Mouse (Mus musculus) erythroblast, adult 5-6 weeks (primary cell): ENCODE data around the gene Cox17. TPM values are rescaled to one million over a fixed set of nuclear protein-coding genes. Genes with fewer than 3 reads are reported as not detected.

ENCODE experiments used
- ATAC-seq: replicated peaks from 2 replicates; pipeline ENCODE4 v1.8.0; 2016; ENCODE audit warnings: moderate number of reproducible peaks, mild to moderate bottlenecking, moderate TSS enrichment, inconsistent platforms; ENCODE audit not compliant: poor library complexity, low FRiP score, severe bottlenecking
- total RNA-seq, 2 experiments: library from RNA; stranded (forward) in 1 of 2; stranded (reverse) in 1 of 2; fragments of 150-400 nt in 1 of 2; fragments of 200-764, 138-1000 nt in 1 of 2; gene quantifications; 2 replicates each; pipeline versions ENCODE4 v1.2.3 to v1.2.4; 2015 to 2017; ENCODE audit warnings: low replicate concordance in 2 of 2

Gene Cox17
- total RNA-seq, 2 experiments from 2014 or later = 84.5 to 93.1 TPM

GRCm38 (mm10) chr16:38369431-38369830 lies 22.6 kb downstream of the Cox17 start:
- ATAC-seq = no peak

GRCm38 (mm10) chr16:38369992-38370484 lies 23.2 kb downstream of the Cox17 start:
- ATAC-seq = no peak

- no peak for ATAC-seq
Measured at GRCm38 (mm10) chr16:38370633-38371374, 24.0 kb downstream of the Cox17 start.

GRCm38 (mm10) chr16:38371705-38372296 lies 25.0 kb downstream of the Cox17 start:
- peak; percentile 85 for ATAC-seq

- no peak for ATAC-seq
Measured at GRCm38 (mm10) chr16:38372876-38373275, 26.1 kb downstream of the Cox17 start.

- no peak for ATAC-seq
Measured at GRCm38 (mm10) chr16:38373439-38373838, 26.6 kb downstream of the Cox17 start.

GRCm38 (mm10) chr16:38373941-38374340 lies 27.1 kb downstream of the Cox17 start:
- no peak for ATAC-seq

GRCm38 (mm10) chr16:38374379-38375140 lies 27.8 kb downstream of the Cox17 start:
- ATAC-seq = peak; percentile 60

- ATAC-seq = no peak
Measured at GRCm38 (mm10) chr16:38375182-38375581, 28.4 kb downstream of the Cox17 start.

- ATAC-seq = no peak
Measured at GRCm38 (mm10) chr16:38376163-38376840, 29.5 kb downstream of the Cox17 start.

GRCm38 (mm10) chr16:38376841-38377249 lies 30.1 kb downstream of the Cox17 start:
- ATAC-seq = no peak

GRCm38 (mm10) chr16:38377546-38377945 lies 30.8 kb downstream of the Cox17 start:
- ATAC-seq = no peak

- no peak for ATAC-seq
Measured at GRCm38 (mm10) chr16:38378591-38378990, 31.8 kb downstream of the Cox17 start.

- no peak for ATAC-seq
Measured at GRCm38 (mm10) chr16:38379088-38379487, 32.3 kb downstream of the Cox17 start.

GRCm38 (mm10) chr16:38379493-38379892 lies 32.7 kb downstream of the Cox17 start:
- ATAC-seq = no peak

GRCm38 (mm10) chr16:38379926-38380325 lies 33.1 kb downstream of the Cox17 start:
- no peak for ATAC-seq

GRCm38 (mm10) chr16:38383683-38384082 lies 36.9 kb downstream of the Cox17 start:
- no peak for ATAC-seq

GRCm38 (mm10) chr16:38385184-38385634 lies 38.4 kb downstream of the Cox17 start:
- no peak for ATAC-seq

- ATAC-seq = no peak
Measured at GRCm38 (mm10) chr16:38385700-38386099, 38.9 kb downstream of the Cox17 start.

- 0 out of 2 replicates have a peak, but pooled peaks have one; percentile 48 for ATAC-seq
Measured at GRCm38 (mm10) chr16:38387389-38387788, 40.6 kb downstream of the Cox17 start.
